Mouse (Mus musculus): ENCODE measurements at regions not wholly inside any gene's neighbourhood (a gene's known extent, or its start where the extent isn't known, plus 50 kb on each side); places are given as distances from the start of the nearest gene placed in this dataset.
"Not testable (repeated sequence)": the region's sequence is repeated elsewhere in the genome, so short reads cannot be mapped to it uniquely, and the experiment has no call there.

DNA sequence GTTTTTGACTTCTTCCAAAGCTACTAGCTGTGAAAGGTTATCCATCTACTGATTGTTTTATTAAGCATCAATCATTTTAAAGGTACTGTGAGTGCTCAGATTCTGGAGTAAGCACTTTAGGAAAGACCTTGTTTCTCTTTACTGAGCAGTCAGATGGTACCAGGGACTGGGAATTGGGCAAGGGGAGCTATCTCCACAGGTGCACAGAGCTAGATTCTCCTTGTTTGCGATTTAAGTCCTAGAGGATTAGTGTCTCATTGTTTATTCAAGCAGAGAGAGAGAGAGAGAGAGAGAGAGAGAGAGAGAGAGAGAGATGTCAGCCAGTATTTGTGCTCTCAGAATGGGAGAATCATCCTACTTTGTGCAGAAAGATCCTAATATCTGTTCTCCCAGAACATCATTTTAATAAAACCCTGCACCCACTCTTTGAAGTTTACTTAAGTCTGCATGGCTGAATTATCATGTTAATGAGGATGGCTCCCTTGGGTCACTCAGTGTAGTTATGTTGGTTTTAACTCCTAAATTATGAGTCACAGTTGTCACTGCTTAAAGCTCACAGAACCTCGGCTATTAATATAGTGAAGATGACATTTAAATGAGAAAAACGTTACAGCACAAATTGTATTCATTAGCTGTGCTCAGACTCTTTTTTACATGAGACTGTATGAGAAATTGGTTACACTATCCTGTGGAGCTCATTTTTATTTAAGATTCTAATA, 171.7 kb downstream of the Plppr4 start:
- ATAC-seq = no peak
- TF ChIP-seq EP300 (IDR thresholded peaks at IDR 0.05; ENCODE audit: low read depth) (no peak), CTCF (IDR thresholded peaks at IDR 0.05; ENCODE audit: low read depth) (no peak)
- Histone ChIP-seq H3K4me1 (ENCODE audit: insufficient read depth) (no peaks in the 10 kb centered on the region), H3K27me3 (ENCODE audit: insufficient read depth, low read length) (no peaks in the 10 kb centered on the region), H3K27ac (ENCODE audit: low read depth) (no peak overlapping the region), H3K9ac (replicated peaks) (no peak overlapping the region), H3K36me3 (replicated peaks; ENCODE audit: insufficient read depth, low read length) (no peaks in the 10 kb centered on the region), H3K9me3 (ENCODE audit: low read length) (no peaks in the 10 kb centered on the region), H3K4me2 (ENCODE audit: low read depth, low read length) (no peak overlapping the region), H3K4me3 (ENCODE audit: low read depth, low read length) (no peak overlapping the region)
- DNase-seq = no peak
- 52% methylated on average over 3 of the region's 3 CpGs for WGBS (ENCODE audit: insufficient replicate concordance)

DNA sequence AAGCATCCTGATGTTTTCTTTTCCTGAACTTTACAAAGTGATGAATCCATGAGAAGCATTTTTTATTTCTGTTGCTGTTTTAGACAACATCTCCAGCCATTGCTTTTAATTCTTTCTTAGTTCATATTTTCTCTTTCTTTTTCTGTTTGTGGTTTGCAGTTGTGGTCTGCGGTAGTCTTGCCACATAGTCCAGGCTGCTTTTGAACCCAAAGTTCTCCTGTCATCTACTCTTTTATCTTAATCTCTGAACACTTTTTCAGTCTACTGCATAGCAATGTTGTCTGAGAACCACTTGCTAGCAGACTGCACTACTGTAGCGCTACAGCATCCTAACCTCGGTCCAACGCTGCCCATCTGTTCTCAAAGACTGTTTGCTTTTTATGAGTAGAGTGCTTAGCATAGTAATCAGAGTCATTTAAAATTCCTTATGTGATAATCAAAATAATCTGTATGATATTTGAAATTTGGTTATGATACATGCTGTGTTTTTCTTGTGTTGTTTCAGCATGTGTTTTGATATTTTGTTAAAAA, 177.0 kb downstream of the Plppr4 start:
- ATAC-seq = no peak
- H3K4me1 ChIP-seq (ENCODE audit: insufficient read depth) = no peaks in the 10 kb centered on the region
- no peaks in the 10 kb centered on the region for H3K9me3 ChIP-seq (ENCODE audit: low read length)
- no peak overlapping the region for H3K4me3 ChIP-seq (ENCODE audit: low read depth, low read length)
- TF ChIP-seq CTCF (IDR thresholded peaks at IDR 0.05; ENCODE audit: low read depth) = no peak
- no peak for TF ChIP-seq EP300 (IDR thresholded peaks at IDR 0.05; ENCODE audit: low read depth)
- no peak overlapping the region for H3K4me2 ChIP-seq (ENCODE audit: low read depth, low read length)
- no peak overlapping the region for H3K9ac ChIP-seq (replicated peaks)
- H3K36me3 ChIP-seq (replicated peaks; ENCODE audit: insufficient read depth, low read length) = no peaks in the 10 kb centered on the region
- no peak overlapping the region for H3K27ac ChIP-seq (ENCODE audit: low read depth)
- DNase-seq = no peak
- H3K27me3 ChIP-seq (ENCODE audit: insufficient read depth, low read length) = no peaks in the 10 kb centered on the region
- 74% methylated on average over 4 of the region's 4 CpGs for WGBS (ENCODE audit: insufficient replicate concordance)

DNA sequence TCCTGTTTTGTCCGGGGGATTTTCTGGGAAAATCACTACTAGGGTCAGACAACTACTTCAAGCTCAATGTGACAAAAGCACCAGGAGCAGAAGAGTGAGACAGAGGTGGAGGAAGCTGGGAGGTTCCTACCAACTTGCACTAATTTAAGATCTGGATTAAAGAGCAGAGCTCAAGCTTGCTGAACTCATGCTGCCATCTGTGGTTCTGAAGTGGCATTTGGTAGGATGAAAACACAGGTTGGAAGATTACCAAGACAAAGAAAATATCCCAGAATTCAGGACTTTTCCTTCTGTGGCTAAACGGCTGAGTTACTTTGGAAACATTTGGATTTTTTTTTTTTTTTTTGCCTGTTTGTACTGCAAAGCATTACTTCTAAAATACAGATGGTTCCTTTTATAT, 190.9 kb downstream of the Plppr4 start:
- TF ChIP-seq CTCF (IDR thresholded peaks at IDR 0.05; ENCODE audit: low read depth) (no peak), EP300 (IDR thresholded peaks at IDR 0.05; ENCODE audit: low read depth) (no peak)
- H3K4me3 ChIP-seq (ENCODE audit: low read depth, low read length) = no peak overlapping the region
- H3K4me2 ChIP-seq (ENCODE audit: low read depth, low read length) = no peak overlapping the region
- no peaks in the 10 kb centered on the region for H3K27me3 ChIP-seq (ENCODE audit: insufficient read depth, low read length)
- no peak for ATAC-seq
- H3K9me3 ChIP-seq (ENCODE audit: low read length) = no peaks in the 10 kb centered on the region
- no peak overlapping the region for H3K9ac ChIP-seq (replicated peaks)
- no peaks in the 10 kb centered on the region for H3K4me1 ChIP-seq (ENCODE audit: insufficient read depth)
- DNase-seq = no peak
- no peaks in the 10 kb centered on the region for H3K36me3 ChIP-seq (replicated peaks; ENCODE audit: insufficient read depth, low read length)
- H3K27ac ChIP-seq (ENCODE audit: low read depth) = no peak overlapping the region
- WGBS (ENCODE audit: insufficient replicate concordance) = 70% methylated on average over 2 of the region's 2 CpGs

DNA sequence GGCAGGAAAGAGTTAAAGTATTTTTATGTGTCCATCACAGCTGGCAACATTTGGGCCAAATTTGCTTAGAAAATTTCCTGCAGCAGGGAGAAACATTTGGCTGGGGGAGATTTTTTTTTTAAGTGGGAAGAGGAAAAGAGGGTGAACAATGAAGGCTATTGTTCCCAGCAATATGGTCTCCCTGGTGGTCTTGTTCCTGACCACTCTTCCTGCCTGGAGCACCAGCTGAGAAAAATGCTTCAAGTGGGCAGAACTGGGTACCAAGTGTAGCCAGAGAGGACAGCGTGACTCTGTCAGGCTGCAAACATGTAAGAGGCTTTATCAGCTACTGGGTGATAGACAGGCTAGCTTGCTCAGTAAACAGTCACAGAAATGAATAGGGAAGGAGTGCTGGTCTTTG, 194.3 kb upstream of the Palmd start:
- H3K9me3 ChIP-seq (ENCODE audit: low read length) = no peaks in the 10 kb centered on the region
- TF ChIP-seq CTCF (IDR thresholded peaks at IDR 0.05; ENCODE audit: low read depth) (no peak), EP300 (IDR thresholded peaks at IDR 0.05; ENCODE audit: low read depth) (no peak)
- no peak overlapping the region for H3K4me2 ChIP-seq (ENCODE audit: low read depth, low read length)
- WGBS (ENCODE audit: insufficient replicate concordance) = 24% methylated on average over 1 of the region's 1 CpGs
- DNase-seq = no peak
- no peaks in the 10 kb centered on the region for H3K4me1 ChIP-seq (ENCODE audit: insufficient read depth)
- no peak overlapping the region for H3K9ac ChIP-seq (replicated peaks)
- H3K36me3 ChIP-seq (replicated peaks; ENCODE audit: insufficient read depth, low read length) = no peaks in the 10 kb centered on the region
- H3K27ac ChIP-seq (ENCODE audit: low read depth) = no peak overlapping the region
- ATAC-seq = no peak
- no peak overlapping the region for H3K4me3 ChIP-seq (ENCODE audit: low read depth, low read length)
- no peaks in the 10 kb centered on the region for H3K27me3 ChIP-seq (ENCODE audit: insufficient read depth, low read length)

DNA sequence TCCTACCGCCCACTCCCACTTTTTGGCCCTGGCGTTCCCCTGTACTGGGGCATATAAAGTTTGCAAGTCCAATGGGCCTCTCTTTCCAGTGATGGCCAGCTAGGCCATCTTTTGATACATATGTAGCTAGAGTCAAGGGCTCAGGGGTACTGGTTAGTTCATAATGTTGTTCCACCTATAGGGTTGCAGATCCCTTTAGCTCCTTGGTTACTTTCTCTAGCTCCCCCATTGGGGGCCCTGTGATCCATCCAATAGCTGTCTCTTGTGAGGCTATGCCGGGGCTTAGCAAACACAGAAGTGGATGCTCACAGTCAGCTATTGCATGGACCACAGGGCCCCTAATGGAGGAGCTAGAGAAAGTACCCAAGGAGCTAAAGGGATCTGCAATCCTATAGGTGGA, 191.9 kb upstream of the Palmd start:
- DNase-seq; H3K9me3 ChIP-seq (ENCODE audit: low read length); H3K4me3 ChIP-seq (ENCODE audit: low read depth, low read length); H3K36me3 ChIP-seq (replicated peaks; ENCODE audit: insufficient read depth, low read length); H3K27ac ChIP-seq (ENCODE audit: low read depth); H3K4me1 ChIP-seq (ENCODE audit: insufficient read depth); H3K4me2 ChIP-seq (ENCODE audit: low read depth, low read length); ATAC-seq; H3K27me3 ChIP-seq (ENCODE audit: insufficient read depth, low read length); H3K9ac ChIP-seq (replicated peaks): not testable (repeated sequence)
- WGBS (ENCODE audit: insufficient replicate concordance) = 74% methylated on average over 3 of the region's 3 CpGs

DNA sequence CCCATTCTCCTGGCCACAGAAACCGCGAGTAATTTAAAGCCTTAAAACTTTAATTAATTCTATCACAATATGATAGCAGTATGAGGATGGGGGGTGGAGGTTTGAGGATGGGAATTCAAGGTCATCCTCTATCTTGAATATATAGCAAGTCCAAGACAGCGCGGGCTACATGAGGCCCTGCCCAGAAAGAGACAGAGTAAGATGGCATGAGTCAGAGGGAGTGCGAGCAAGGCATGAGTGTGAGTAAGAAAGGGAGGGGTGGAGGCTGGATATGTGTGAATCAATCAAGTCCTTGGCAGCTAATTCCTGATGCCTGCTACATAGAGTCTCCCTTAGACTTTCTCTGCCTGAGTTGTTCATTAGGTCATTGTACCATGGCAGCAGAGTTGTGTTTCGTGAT, 186.5 kb upstream of the Palmd start:
- WGBS (ENCODE audit: insufficient replicate concordance) = 83% methylated on average over 6 of the region's 6 CpGs
- TF ChIP-seq EP300 (IDR thresholded peaks at IDR 0.05; ENCODE audit: low read depth) (no peak), CTCF (IDR thresholded peaks at IDR 0.05; ENCODE audit: low read depth) (no peak)
- H3K36me3 ChIP-seq (replicated peaks; ENCODE audit: insufficient read depth, low read length) = no peaks in the 10 kb centered on the region

More for the DNA sequence above, 186.5 kb upstream of the Palmd start:
- no peak overlapping the region for H3K9ac ChIP-seq (replicated peaks)
- no peaks in the 10 kb centered on the region for H3K27me3 ChIP-seq (ENCODE audit: insufficient read depth, low read length)
- DNase-seq = no peak
- H3K4me2 ChIP-seq (ENCODE audit: low read depth, low read length) = no peak overlapping the region
- no peaks in the 10 kb centered on the region for H3K4me1 ChIP-seq (ENCODE audit: insufficient read depth)
- no peaks in the 10 kb centered on the region for H3K9me3 ChIP-seq (ENCODE audit: low read length)
- no peak for ATAC-seq
- no peak overlapping the region for H3K27ac ChIP-seq (ENCODE audit: low read depth)
- H3K4me3 ChIP-seq (ENCODE audit: low read depth, low read length) = no peak overlapping the region

Measured in liver, postnatal 0 days (tissue).